Mouse (Mus musculus): ENCODE data around the gene Olfr1459. TPM values are rescaled to one million over a fixed set of nuclear protein-coding genes. Genes with fewer than 3 reads are reported as not detected.

Olfr1459 gene
- not detected in 2 replicates for polyA plus RNA-seq (2012; ENCODE audit: low replicate concordance)

DNA sequence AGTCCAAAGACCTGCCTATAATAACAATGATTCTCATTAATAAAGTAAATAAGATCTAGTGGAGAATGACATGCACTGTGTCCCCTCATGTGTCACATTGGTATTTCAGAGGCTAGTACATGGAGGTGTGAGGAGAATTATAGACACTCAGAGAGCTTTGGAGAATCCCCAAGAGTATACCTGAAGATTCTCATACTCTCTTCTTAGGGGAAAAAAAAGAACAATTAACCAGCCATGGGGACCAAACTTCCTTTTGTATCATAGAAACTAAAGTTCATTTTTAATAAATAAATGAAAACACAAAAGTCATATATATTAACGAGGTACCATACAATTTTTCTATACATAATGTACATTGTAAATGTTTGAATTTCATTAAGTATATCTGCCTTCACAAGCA is at the start of gene Olfr1459:
TSS of gene Olfr1459 (minus strand) at position 101 of the 400 bp plus-strand sequence.

GRCm38 (mm10) chr19:13185434-13185833 is 36.1 kb upstream of the Olfr1459 start, which contains the start of gene Olfr1462:
Gene Olfr1462, plus strand, starts transcription at chr19:13185734.

GRCm38 (mm10) chr19:13162700-13163099 is 13.4 kb upstream of the Olfr1459 start, which contains the start of gene Olfr1461:
Gene Olfr1461, plus strand, starts transcription at chr19:13163000.

DNA sequence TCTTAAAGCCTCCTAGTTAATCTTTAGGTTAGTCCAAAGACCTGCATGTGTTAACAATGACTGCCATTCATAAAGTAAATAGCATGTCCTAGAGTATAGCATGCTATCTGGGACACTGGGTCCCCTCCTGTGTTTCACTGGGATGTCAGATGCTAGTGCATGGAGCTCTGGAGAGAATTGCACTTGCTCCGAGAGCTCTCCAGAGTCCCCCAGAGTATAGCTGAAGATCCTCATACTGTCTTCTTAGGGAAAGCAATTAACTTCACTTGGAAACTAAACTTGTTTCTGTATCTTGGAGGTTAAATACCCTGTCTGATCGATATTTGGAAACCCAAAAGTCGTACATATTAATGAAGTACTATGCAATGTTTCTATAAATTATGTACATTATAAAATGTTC is 42.7 kb downstream of the Olfr1459 start, which contains the start of gene Olfr1458:
TSS of gene Olfr1458 (minus strand) at position 101 of the 400 bp plus-strand sequence.

GRCm38 (mm10) chr19:13097791-13098190 is 51.6 kb downstream of the Olfr1459 start, which contains the start of gene Olfr1457:
Gene Olfr1457, minus strand, starts transcription at chr19:13097891.

Other genes starting within 250 kb of the Olfr1459 start
- gene Olfr1447, start 245.8 kb downstream of the Olfr1459 start, polyA plus RNA-seq (2012; ENCODE audit: low replicate concordance) = not detected in 2 replicates
- not detected in 2 replicates for gene Olfr1448, start 225.1 kb downstream of the Olfr1459 start, polyA plus RNA-seq (2012; ENCODE audit: low replicate concordance)
- gene Olfr1449, start 218.7 kb downstream of the Olfr1459 start, polyA plus RNA-seq (2012; ENCODE audit: low replicate concordance) = not detected in 2 replicates
- not detected in 2 replicates for gene Olfr1450, start 199.3 kb downstream of the Olfr1459 start, polyA plus RNA-seq (2012; ENCODE audit: low replicate concordance)
- gene Olfr1451, start 154.5 kb downstream of the Olfr1459 start, polyA plus RNA-seq (2012; ENCODE audit: low replicate concordance) = not detected in 2 replicates
- gene Olfr1453, start 121.2 kb downstream of the Olfr1459 start, polyA plus RNA-seq (2012; ENCODE audit: low replicate concordance) = not detected in 2 replicates
- not detected in 2 replicates for gene Olfr1454, start 88.9 kb downstream of the Olfr1459 start, polyA plus RNA-seq (2012; ENCODE audit: low replicate concordance)
- gene Olfr1457, start 51.7 kb downstream of the Olfr1459 start, polyA plus RNA-seq (2012; ENCODE audit: low replicate concordance) = not detected in 2 replicates
- gene Olfr1458, start 42.8 kb downstream of the Olfr1459 start, polyA plus RNA-seq (2012; ENCODE audit: low replicate concordance) = not detected in 2 replicates
- gene Olfr1461, start 13.5 kb upstream of the Olfr1459 start, polyA plus RNA-seq (2012; ENCODE audit: low replicate concordance) = not detected in 2 replicates
- gene Olfr1462, start 36.2 kb upstream of the Olfr1459 start, polyA plus RNA-seq (2012; ENCODE audit: low replicate concordance) = not detected in 2 replicates
- not detected in 2 replicates for gene Olfr1463, start 81.8 kb upstream of the Olfr1459 start, polyA plus RNA-seq (2012; ENCODE audit: low replicate concordance)
- gene Olfr1465, start 166.0 kb upstream of the Olfr1459 start, polyA plus RNA-seq (2012; ENCODE audit: low replicate concordance) = not detected in 2 replicates
- not detected in 2 replicates for gene Olfr1466, start 189.3 kb upstream of the Olfr1459 start, polyA plus RNA-seq (2012; ENCODE audit: low replicate concordance)
- 0.19 TPM in 1 of 2 replicates, not detected in the other for gene Olfr1467, start 212.7 kb upstream of the Olfr1459 start, polyA plus RNA-seq (2012; ENCODE audit: low replicate concordance)